Mouse (Mus musculus) spleen, adult 2 months (tissue): ENCODE results near the gene Gpr137. TPM values are rescaled to one million over a fixed set of nuclear protein-coding genes. Genes with fewer than 3 reads are reported as not detected.

Source experiments
- DNase-seq, 2 experiments: peaks; one replicate each; pipeline versions ENCODE4 v3.0.0 to v3.0.0-alpha.2; 2012 to 2021; ENCODE audit warnings: low spot score in 2 of 2, low read depth in 1 of 2
- H3K27ac ChIP-seq: fragments of 200-500 bp; 2 replicates; pipeline ENCODE4 v1.5.1; 2012; ENCODE audit warnings: low read length, inconsistent platforms; ENCODE audit not compliant: insufficient read depth
- H3K27me3 ChIP-seq: fragments of 200-500 bp; 2 replicates; pipeline ENCODE4 v1.6.1; 2012; ENCODE audit warnings: mild to moderate bottlenecking, moderate library complexity, low read length, inconsistent platforms; ENCODE audit not compliant: control insufficient read depth, insufficient read depth
- H3K36me3 ChIP-seq: fragments of 200-500 bp; 2 replicates; pipeline ENCODE4 v1.6.1; 2012; ENCODE audit warnings: mild to moderate bottlenecking, low read length, inconsistent platforms; ENCODE audit not compliant: control insufficient read depth, insufficient read depth
- H3K4me1 ChIP-seq: fragments of 200-500 bp; 2 replicates; pipeline ENCODE4 v1.6.1; 2011; ENCODE audit warnings: inconsistent platforms; ENCODE audit not compliant: control insufficient read depth, insufficient read depth, insufficient read length
- H3K4me3 ChIP-seq: fragments of 200-500 bp; 2 replicates; pipeline ENCODE4 v1.5.1; 2011; ENCODE audit warnings: mild to moderate bottlenecking, inconsistent platforms; ENCODE audit not compliant: insufficient read depth, insufficient read length; ENCODE audit errors: extremely low read depth
- CTCF ChIP-seq: fragments of 200-500 bp; IDR thresholded peaks from 2 replicates; pipeline ENCODE4 v1.5.1; 2011; ENCODE audit warnings: mild to moderate bottlenecking, inconsistent platforms; ENCODE audit not compliant: insufficient read depth, insufficient read length, insufficient replicate concordance; ENCODE audit errors: extremely low read depth
- POLR2A ChIP-seq: fragments of 200-500 bp; IDR thresholded peaks from 2 replicates; pipeline ENCODE4 v1.6.1; 2011; ENCODE audit warnings: low read depth, low read length, inconsistent platforms
- WGBS: fragments of 180-500 bp; shearing (Covaris S2); methylation state at CpG from one replicate; pipeline ENCODE4 v1.1.7; 2018; 5-methylcytosine and 5-hydroxymethylcytosine counted together
- polyA plus RNA-seq: library from polyadenylated mRNA; depleted of rRNA; stranded (reverse); fragments of >200 nt; gene quantifications from 2 replicates; pipeline ENCODE4 v1.2.3, GENCODE M21; 2012

Gpr137 gene
- polyA plus RNA-seq, 1 experiment, result 54.6 TPM

DNA sequence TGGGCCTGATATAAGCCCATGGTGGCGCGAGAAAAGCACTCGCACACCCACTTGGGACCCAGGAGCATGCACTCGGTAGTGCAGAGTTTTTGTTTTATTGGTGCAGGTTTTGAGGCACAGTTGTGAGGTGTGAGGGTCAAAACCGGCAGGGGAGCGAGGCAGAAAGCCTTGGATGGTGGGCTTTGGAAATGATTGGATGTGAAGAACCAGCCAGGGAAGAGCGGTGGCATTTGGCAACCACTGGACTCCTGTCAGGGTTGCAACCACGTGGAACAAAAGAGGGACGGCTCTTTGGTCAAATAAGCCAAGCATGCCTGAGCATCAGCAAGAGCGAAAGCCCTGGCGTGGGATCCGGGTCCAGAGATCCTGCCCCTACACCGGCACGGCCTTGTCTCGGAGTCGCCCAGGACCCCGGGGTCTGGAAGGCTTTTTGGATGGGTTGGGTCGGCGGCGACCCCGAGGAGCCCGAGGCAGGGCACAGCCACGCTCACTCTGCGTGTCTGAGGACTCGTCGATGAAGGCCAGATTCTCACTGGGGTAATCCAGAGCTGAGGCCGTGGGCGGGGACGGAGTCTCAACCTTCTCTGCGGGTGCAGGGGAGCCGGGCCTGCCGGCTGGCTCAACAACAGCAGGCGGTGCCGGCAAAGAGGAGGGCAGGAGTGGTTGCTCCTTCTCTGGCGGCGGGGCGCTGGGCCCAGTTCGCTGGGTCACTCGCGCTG, 16.5 kb downstream of the Gpr137 start:
- Histone ChIP-seq H3K27me3 (peaks cover 14% of the 10 kb centered on the region), H3K4me1 (peaks cover 13% of the 10 kb centered on the region), H3K4me3 (no peak overlapping the region), H3K36me3 (no peaks in the 10 kb centered on the region), H3K27ac (no peak overlapping the region)
- WGBS, result 36% methylated on average over 40 of the region's 40 CpGs
- TF ChIP-seq CTCF (no peak), POLR2A (no peak)
- no peak for DNase-seq

DNA sequence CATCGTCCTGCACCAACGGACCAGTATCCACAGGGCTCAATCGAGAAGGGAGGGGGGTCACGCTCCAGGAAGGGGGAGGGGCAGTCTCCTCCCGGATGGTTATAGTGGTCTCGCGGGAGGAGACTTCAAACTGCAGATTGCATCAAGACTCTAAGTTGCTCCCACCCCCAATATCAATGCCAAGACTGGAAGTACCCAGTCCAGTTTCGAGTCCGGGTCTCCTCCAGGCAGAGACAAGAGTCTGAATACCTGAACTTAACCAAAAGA, 17.0 kb downstream of the Gpr137 start, which contains the start of gene Catsperz:
Gene Catsperz (minus strand): TSS at position 74 of the 267 bp plus-strand sequence.
- H3K4me3 ChIP-seq, result peak within 1 kb of the TSS; percentile 0; the same call in 1 of the 2 replicates
- 6% methylated on average over 9 of the region's 9 CpGs for WGBS
- no peak within 1 kb of the TSS for H3K27ac ChIP-seq
- H3K4me1 ChIP-seq, result peaks cover 13% of the 10 kb centered on the region
- H3K27me3 ChIP-seq, result peaks cover 14% of the 10 kb centered on the region
- H3K36me3 ChIP-seq, result no peaks in the 10 kb centered on the region
- DNase-seq, result no peak
- no peak for TF ChIP-seq CTCF
- no peak for TF ChIP-seq POLR2A

DNA sequence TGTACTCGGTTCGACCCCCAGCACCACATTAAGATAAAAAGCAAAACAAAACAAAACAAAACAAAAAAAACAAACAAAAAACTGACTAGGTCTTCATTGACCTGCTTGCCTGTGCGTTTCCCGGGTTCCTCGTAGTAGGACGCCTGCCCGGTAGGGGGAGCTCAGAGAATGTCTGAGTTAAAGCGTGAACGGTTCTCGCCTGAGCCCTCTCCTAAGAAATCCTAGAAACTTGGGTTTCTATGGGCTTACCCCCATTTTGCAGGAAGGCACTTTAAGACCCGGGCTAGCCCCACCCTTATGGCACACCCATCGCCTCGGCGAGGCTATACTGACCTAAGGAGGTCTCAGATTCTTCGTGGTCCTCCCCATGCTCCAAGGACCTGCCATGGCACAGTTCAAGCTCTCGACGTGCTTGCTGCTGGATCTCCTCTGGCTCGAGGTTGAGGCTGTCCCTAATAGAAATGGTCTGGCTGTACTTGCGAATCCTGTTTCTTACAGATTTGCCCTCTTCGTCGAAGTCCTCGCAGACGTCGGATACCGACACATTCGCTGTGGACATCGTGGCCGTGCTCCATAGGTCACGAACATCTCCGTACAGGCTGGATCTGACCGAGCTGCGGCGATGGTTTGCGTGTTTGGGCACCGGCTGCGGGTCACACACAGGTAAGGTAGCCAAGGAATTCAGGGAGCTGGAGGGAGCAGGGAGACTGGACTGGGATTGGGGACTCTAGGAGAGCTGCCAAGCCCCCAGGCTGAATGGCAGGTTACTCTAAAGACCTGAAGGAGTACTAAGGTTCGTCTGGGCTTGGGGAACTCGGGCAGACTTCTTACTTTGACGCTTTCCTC, 17.6 kb downstream of the Gpr137 start:
- H3K27ac ChIP-seq, result no peak overlapping the region
- TF ChIP-seq CTCF, result peak; percentile 76; the same call in 1 of the 2 replicates
- no peak for TF ChIP-seq POLR2A
- peak overlapping the region; percentile 0; the same call in 1 of the 2 replicates for H3K4me3 ChIP-seq
- H3K4me1 ChIP-seq, result peaks cover 13% of the 10 kb centered on the region
- peaks cover 14% of the 10 kb centered on the region for H3K27me3 ChIP-seq
- 5% methylated on average over 39 of the region's 39 CpGs for WGBS
- no peaks in the 10 kb centered on the region for H3K36me3 ChIP-seq
- peak; percentile 46 to 83 for DNase-seq

DNA sequence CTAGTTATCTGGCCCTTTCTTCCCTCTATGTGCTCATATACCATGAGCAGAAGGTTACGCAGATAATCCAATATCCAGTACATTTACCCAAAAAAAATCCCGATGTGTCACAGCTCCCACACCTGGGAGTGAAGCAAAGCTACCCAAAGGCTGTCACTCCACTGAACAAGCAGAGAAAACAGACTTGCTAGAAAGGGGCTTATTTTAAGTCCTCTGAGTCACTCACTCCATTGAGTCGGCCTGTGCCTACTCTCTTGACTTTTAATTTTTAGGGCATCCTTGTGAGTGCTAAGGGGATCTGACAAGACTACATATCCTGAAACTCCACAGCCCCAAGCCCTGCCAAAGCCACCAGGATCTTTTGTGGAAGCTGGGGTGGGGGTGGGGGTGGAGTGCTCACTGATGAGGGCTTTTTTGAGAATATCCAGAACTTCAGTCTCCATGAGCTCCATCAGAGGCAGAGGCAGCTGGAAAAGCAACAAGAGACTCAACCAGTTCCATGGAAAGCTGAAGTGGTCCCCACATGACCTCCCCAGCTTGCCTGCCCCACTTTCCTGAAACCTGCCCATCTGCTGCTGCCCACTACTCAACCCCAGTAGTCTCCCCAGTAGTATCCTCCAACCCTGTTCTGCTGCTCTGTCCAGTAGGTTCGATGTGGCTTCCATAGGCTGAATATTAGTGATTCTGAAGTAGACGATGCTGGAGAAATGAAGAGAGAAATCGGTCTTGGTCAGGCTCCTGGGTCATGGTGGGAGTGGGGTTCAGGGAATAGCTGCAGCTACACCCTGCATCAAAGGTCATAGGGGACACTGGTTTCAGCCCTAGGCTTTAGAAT, 19.2 kb downstream of the Gpr137 start:
- H3K4me1 ChIP-seq, result peaks cover 13% of the 10 kb centered on the region
- DNase-seq, result no peak
- peaks cover 2% of the 10 kb centered on the region; the same call in 1 of the 2 replicates for H3K36me3 ChIP-seq
- 71% methylated on average over 6 of the region's 6 CpGs for WGBS
- H3K27ac ChIP-seq, result no peak overlapping the region
- H3K4me3 ChIP-seq, result no peak overlapping the region
- H3K27me3 ChIP-seq, result peaks cover 12% of the 10 kb centered on the region
- TF ChIP-seq CTCF (no peak), POLR2A (no peak)

DNA sequence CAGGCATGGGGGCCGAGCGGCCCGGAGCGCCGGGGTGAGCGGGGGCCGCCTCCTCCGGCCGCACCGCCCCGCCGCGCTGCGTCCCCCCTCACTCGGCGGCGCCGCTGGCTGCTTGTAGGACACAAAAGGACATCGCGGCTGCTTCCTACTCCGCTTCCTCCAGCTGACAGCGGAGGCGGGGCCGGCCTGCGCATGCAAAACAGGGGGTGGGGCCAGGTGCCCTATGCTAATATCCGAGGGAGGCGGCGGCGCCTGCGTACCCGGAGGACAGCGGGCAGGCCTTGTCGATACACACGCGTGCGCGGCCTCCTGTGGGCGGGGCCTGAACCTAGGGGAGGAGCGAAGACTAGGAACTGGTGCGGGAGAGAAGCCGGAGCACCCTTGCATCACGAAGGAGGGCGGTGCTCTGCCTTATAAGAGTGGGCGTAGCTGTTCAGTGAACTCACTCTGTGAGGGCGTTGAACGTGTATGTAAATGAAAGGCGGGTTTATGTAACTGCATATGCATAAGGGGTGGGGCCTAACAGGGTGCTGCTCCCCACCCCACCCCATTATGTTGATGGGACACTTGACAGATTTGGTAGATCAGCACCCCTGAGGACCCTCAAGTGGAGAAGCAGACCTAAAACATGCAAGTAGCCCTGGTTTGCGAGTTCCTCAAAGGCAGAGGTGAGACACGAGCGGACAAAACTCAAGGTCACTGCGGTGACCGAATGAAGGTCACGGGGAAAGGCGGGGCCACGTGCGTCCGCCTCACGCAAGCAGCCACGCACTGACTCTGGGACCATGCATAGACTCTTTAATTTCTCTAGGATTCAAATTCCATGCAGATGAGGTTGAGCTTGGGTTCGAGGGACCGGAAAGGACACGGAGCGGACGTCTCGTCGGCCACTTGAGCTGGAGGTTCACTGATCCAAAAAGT, 20.4 kb downstream of the Gpr137 start, which contains the start of gene Esrra:
Gene Esrra (minus strand): TSS at position 167 of the 921 bp plus-strand sequence.
- WGBS, result under 1% methylated on average over 65 of the region's 66 CpGs

More for the DNA sequence above, 20.4 kb downstream of the Gpr137 start, which contains the start of gene Esrra:
- peak; percentile 100 for DNase-seq
- no peak for TF ChIP-seq CTCF
- peak; percentile 57 for TF ChIP-seq POLR2A
- H3K27me3 ChIP-seq, result peaks cover 9% of the 10 kb centered on the region
- H3K36me3 ChIP-seq, result peaks cover 3% of the 10 kb centered on the region; the same call in 1 of the 2 replicates
- peaks cover 13% of the 10 kb centered on the region for H3K4me1 ChIP-seq
- peak within 1 kb of the TSS; percentile 78 for H3K4me3 ChIP-seq
- peak within 1 kb of the TSS; percentile 78 for H3K27ac ChIP-seq
